Mouse (Mus musculus) limb, embryonic 15.5 days (tissue): Measurements from ENCODE around the gene Grm4. TPM values are rescaled to one million over a fixed set of nuclear protein-coding genes. Genes with fewer than 3 reads are reported as not detected.

Experiments used
- ATAC-seq: fragments of 200-750 bp; cut with Nextera tagmentation; 2 replicates; pipeline ENCODE4 v1.8.0; 2017; ENCODE audit warnings: low read depth, moderate TSS enrichment; ENCODE audit not compliant: insufficient number of reproducible peaks, low FRiP score, low TSS enrichment
- H3K27ac ChIP-seq: fragments of 300-500 bp; sonication (generic); 2 replicates; pipeline ENCODE4 v1.5.1; 2015; ENCODE audit warnings: moderate library complexity, mild to moderate bottlenecking, inconsistent platforms
- H3K27me3 ChIP-seq: fragments of 300-500 bp; sonication (generic); 2 replicates; pipeline ENCODE4 v1.6.1; 2015; ENCODE audit warnings: inconsistent platforms
- H3K36me3 ChIP-seq: fragments of 300-500 bp; sonication (generic); 2 replicates; pipeline ENCODE4 v1.6.1; 2015; ENCODE audit warnings: inconsistent platforms
- H3K4me1 ChIP-seq: fragments of 300-500 bp; sonication (generic); 2 replicates; pipeline ENCODE4 v1.6.1; 2015; ENCODE audit warnings: inconsistent platforms
- H3K4me2 ChIP-seq: fragments of 300-500 bp; sonication (generic); 2 replicates; pipeline ENCODE4 v1.6.1; 2015; ENCODE audit warnings: mild to moderate bottlenecking, inconsistent platforms
- H3K4me3 ChIP-seq: fragments of 300-500 bp; sonication (generic); 2 replicates; pipeline ENCODE4 v1.5.1; 2015; ENCODE audit warnings: mild to moderate bottlenecking, inconsistent platforms
- H3K9ac ChIP-seq: fragments of 300-500 bp; sonication (generic); 2 replicates; pipeline ENCODE4 v1.6.1; 2015; ENCODE audit warnings: inconsistent platforms
- H3K9me3 ChIP-seq: fragments of 300-500 bp; sonication (generic); 2 replicates; pipeline ENCODE4 v1.6.1; 2016; ENCODE audit warnings: inconsistent platforms
- WGBS: fragments of 180-500 bp; shearing (Covaris S2); methylation state at CpG from one replicate; pipeline ENCODE4 v1.1.7; 2015; 5-methylcytosine and 5-hydroxymethylcytosine counted together
- polyA plus RNA-seq: library from polyadenylated mRNA; unstranded; fragments of >200 nt; fragmentation: Nextera tagmentation; extraction: Ambion mirVana; gene quantifications from 2 replicates; pipeline ENCODE4 v1.2.1, GENCODE M21; 2015

Gene Grm4
- polyA plus RNA-seq, 1 experiment from 2014 or later, result 0.54 TPM

- H3K4me2 ChIP-seq, result no peak overlapping the region
Measured at GRCm38 (mm10) chr17:27429757-27430156, 91.4 kb downstream of the Grm4 start.

GRCm38 (mm10) chr17:27425016-27425415 lies 96.2 kb downstream of the Grm4 start:
- no peak for ATAC-seq
- 92% methylated on average over 2 of the region's 2 CpGs for WGBS
- Histone ChIP-seq H3K4me1 (peaks cover 35% of the 10 kb centered on the region), H3K4me3 (no peak overlapping the region), H3K4me2 (no peak overlapping the region), H3K9ac (no peak overlapping the region), H3K27me3 (peaks cover 4% of the 10 kb centered on the region; the same call in 1 of the 2 replicates), H3K27ac (no peak overlapping the region), H3K9me3 (peaks cover 9% of the 10 kb centered on the region), H3K36me3 (no peaks in the 10 kb centered on the region)

More at GRCm38 (mm10) chr17:27429757-27430156, 91.4 kb downstream of the Grm4 start:
- H3K9ac ChIP-seq, result no peak overlapping the region
- no peak for ATAC-seq
- H3K36me3 ChIP-seq, result no peaks in the 10 kb centered on the region
- peaks cover 9% of the 10 kb centered on the region for H3K9me3 ChIP-seq
- no peak overlapping the region for H3K27ac ChIP-seq
- H3K27me3 ChIP-seq, result peaks cover 4% of the 10 kb centered on the region; the same call in 1 of the 2 replicates
- H3K4me3 ChIP-seq, result no peak overlapping the region
- WGBS, result 32% methylated on average over 9 of the region's 9 CpGs
- peaks cover 5% of the 10 kb centered on the region; the same call in 1 of the 2 replicates for H3K4me1 ChIP-seq

- no peak for ATAC-seq
- H3K9me3 ChIP-seq, result peaks cover 9% of the 10 kb centered on the region
- H3K27ac ChIP-seq, result 0 out of 2 replicates have a peak overlapping the region, but pooled peaks have one; percentile 33
- H3K36me3 ChIP-seq, result no peaks in the 10 kb centered on the region
- H3K4me3 ChIP-seq, result no peak overlapping the region
- H3K4me1 ChIP-seq, result peaks cover 35% of the 10 kb centered on the region
- H3K4me2 ChIP-seq, result no peak overlapping the region
- peaks cover 4% of the 10 kb centered on the region; the same call in 1 of the 2 replicates for H3K27me3 ChIP-seq
- no peak overlapping the region for H3K9ac ChIP-seq
- 63% methylated on average over 6 of the region's 6 CpGs for WGBS
Measured at GRCm38 (mm10) chr17:27424356-27424755, 96.8 kb downstream of the Grm4 start.

GRCm38 (mm10) chr17:27422726-27423381 lies 98.3 kb downstream of the Grm4 start:
- no peaks in the 10 kb centered on the region for H3K36me3 ChIP-seq
- H3K4me3 ChIP-seq, result no peak overlapping the region
- H3K4me2 ChIP-seq, result peak overlapping the region; percentile 34
- 7% methylated on average over 10 of the region's 10 CpGs for WGBS
- H3K4me1 ChIP-seq, result peaks cover 35% of the 10 kb centered on the region
- ATAC-seq, result peak; percentile 63
- no peaks in the 10 kb centered on the region for H3K9me3 ChIP-seq
- H3K27ac ChIP-seq, result peak overlapping the region; percentile 84
- no peaks in the 10 kb centered on the region for H3K27me3 ChIP-seq
- H3K9ac ChIP-seq, result 0 out of 2 replicates have a peak overlapping the region, but pooled peaks have one; percentile 10

- H3K4me2 ChIP-seq, result peak overlapping the region; percentile 34
- peak; percentile 36 for ATAC-seq
Measured at GRCm38 (mm10) chr17:27422371-27422725, 98.9 kb downstream of the Grm4 start.

GRCm38 (mm10) chr17:27421837-27422236 lies 99.4 kb downstream of the Grm4 start:
- H3K36me3 ChIP-seq, result no peaks in the 10 kb centered on the region
- no peak overlapping the region for H3K9ac ChIP-seq
- H3K4me2 ChIP-seq, result peak overlapping the region; percentile 34; the same call in 1 of the 2 replicates
- H3K4me1 ChIP-seq, result peaks cover 35% of the 10 kb centered on the region
- H3K27ac ChIP-seq, result peak overlapping the region; percentile 84
- H3K4me3 ChIP-seq, result no peak overlapping the region; the same call in 1 of the 2 replicates
- no peak for ATAC-seq
- H3K9me3 ChIP-seq, result no peaks in the 10 kb centered on the region
- 14% methylated on average over 8 of the region's 8 CpGs for WGBS
- H3K27me3 ChIP-seq, result no peaks in the 10 kb centered on the region

More at GRCm38 (mm10) chr17:27422371-27422725, 98.9 kb downstream of the Grm4 start:
- Histone ChIP-seq H3K36me3 (no peaks in the 10 kb centered on the region), H3K4me3 (peak overlapping the region; percentile 2; the same call in 1 of the 2 replicates), H3K4me1 (peaks cover 35% of the 10 kb centered on the region), H3K9me3 (no peaks in the 10 kb centered on the region), H3K9ac (0 out of 2 replicates have a peak overlapping the region, but pooled peaks have one; percentile 10), H3K27ac (peak overlapping the region; percentile 84), H3K27me3 (no peaks in the 10 kb centered on the region)
- WGBS, result 3% methylated on average over 6 of the region's 6 CpGs

GRCm38 (mm10) chr17:27409006-27409405 lies 112.2 kb downstream of the Grm4 start:
- Histone ChIP-seq H3K27ac (no peak overlapping the region), H3K4me3 (no peak overlapping the region), H3K36me3 (no peaks in the 10 kb centered on the region), H3K4me1 (peaks cover 16% of the 10 kb centered on the region), H3K9me3 (no peaks in the 10 kb centered on the region), H3K9ac (no peak overlapping the region), H3K27me3 (no peaks in the 10 kb centered on the region), H3K4me2 (no peak overlapping the region)
- WGBS, result 71% methylated on average over 5 of the region's 5 CpGs
- no peak for ATAC-seq

GRCm38 (mm10) chr17:27408531-27408930 lies 112.7 kb downstream of the Grm4 start:
- Histone ChIP-seq H3K9me3 (no peaks in the 10 kb centered on the region), H3K36me3 (no peaks in the 10 kb centered on the region), H3K4me1 (peaks cover 16% of the 10 kb centered on the region), H3K9ac (no peak overlapping the region), H3K4me3 (no peak overlapping the region), H3K4me2 (no peak overlapping the region), H3K27ac (no peak overlapping the region), H3K27me3 (no peaks in the 10 kb centered on the region)
- ATAC-seq, result no peak
- WGBS, result 71% methylated on average over 5 of the region's 5 CpGs

GRCm38 (mm10) chr17:27406956-27407355 lies 114.2 kb downstream of the Grm4 start:
- Histone ChIP-seq H3K4me1 (peaks cover 16% of the 10 kb centered on the region), H3K9me3 (no peaks in the 10 kb centered on the region), H3K9ac (no peak overlapping the region), H3K27me3 (no peaks in the 10 kb centered on the region), H3K36me3 (no peaks in the 10 kb centered on the region), H3K27ac (no peak overlapping the region), H3K4me2 (no peak overlapping the region), H3K4me3 (no peak overlapping the region)
- 57% methylated on average over 4 of the region's 4 CpGs for WGBS
- 0 out of 2 replicates have a peak, but pooled peaks have one; percentile 25 for ATAC-seq

GRCm38 (mm10) chr17:27405376-27406024 lies 115.7 kb downstream of the Grm4 start:
- no peak for ATAC-seq
- H3K36me3 ChIP-seq, result no peaks in the 10 kb centered on the region
- H3K4me2 ChIP-seq, result no peak overlapping the region
- H3K9me3 ChIP-seq, result no peaks in the 10 kb centered on the region
- H3K27me3 ChIP-seq, result no peaks in the 10 kb centered on the region
- no peak overlapping the region for H3K4me3 ChIP-seq
- H3K27ac ChIP-seq, result no peak overlapping the region
- WGBS, result 78% methylated on average over 19 of the region's 19 CpGs
- H3K9ac ChIP-seq, result no peak overlapping the region
- peaks cover 20% of the 10 kb centered on the region for H3K4me1 ChIP-seq

- H3K36me3 ChIP-seq, result no peaks in the 10 kb centered on the region
- H3K27ac ChIP-seq, result no peak overlapping the region
- H3K27me3 ChIP-seq, result no peaks in the 10 kb centered on the region
- H3K4me2 ChIP-seq, result no peak overlapping the region
- H3K4me3 ChIP-seq, result no peak overlapping the region
- peaks cover 7% of the 10 kb centered on the region; the same call in 1 of the 2 replicates for H3K4me1 ChIP-seq
- H3K9me3 ChIP-seq, result no peaks in the 10 kb centered on the region
- no peak overlapping the region for H3K9ac ChIP-seq
- WGBS, result 24% methylated on average over 13 of the region's 13 CpGs
- ATAC-seq, result no peak
Measured at GRCm38 (mm10) chr17:27401200-27401599, 120.0 kb downstream of the Grm4 start.

- Histone ChIP-seq H3K9ac (no peak overlapping the region), H3K9me3 (no peaks in the 10 kb centered on the region), H3K27ac (no peak overlapping the region), H3K4me3 (no peak overlapping the region), H3K4me1 (peaks cover 7% of the 10 kb centered on the region), H3K36me3 (no peaks in the 10 kb centered on the region), H3K4me2 (no peak overlapping the region), H3K27me3 (no peaks in the 10 kb centered on the region)
- ATAC-seq, result no peak
- 55% methylated on average over 5 of the region's 5 CpGs for WGBS
Measured at GRCm38 (mm10) chr17:27393931-27394330, 127.3 kb downstream of the Grm4 start.
